Mouse (Mus musculus) T-helper 1 cell (primary cell): ENCODE results near the gene Spdye4c.

Experiments used
- in situ Hi-C: fragments of 300-600 bp; cut with MboI, MseI; formaldehyde crosslinking; loops from one replicate; pipeline ENCODE4 v1.15.1; 2025; ENCODE audit warnings: high pct_unique_total_duplicates

The Spdye4c gene

GRCm38 (mm10) chr2:128601534-128601933, 10.5 kb downstream of the Spdye4c start:
- in situ Hi-C loops: no loop called here

- in situ Hi-C loops: no loop called here
Measured at GRCm38 (mm10) chr2:128609286-128609685, 18.3 kb downstream of the Spdye4c start.

GRCm38 (mm10) chr2:128611178-128611577, 20.2 kb downstream of the Spdye4c start:
- in situ Hi-C loops: no loop called here

- in situ Hi-C loops: no loop called here
Measured at GRCm38 (mm10) chr2:128612275-128612674, 21.3 kb downstream of the Spdye4c start.

- in situ Hi-C loops: no loop called here
Measured at GRCm38 (mm10) chr2:128613365-128613764, 22.4 kb downstream of the Spdye4c start.

GRCm38 (mm10) chr2:128615366-128615765, 24.4 kb downstream of the Spdye4c start:
- in situ Hi-C loops: no loop called here

GRCm38 (mm10) chr2:128620578-128620977, 29.6 kb downstream of the Spdye4c start:
- in situ Hi-C loops: no loop called here
